Mouse (Mus musculus): Measurements from ENCODE around the gene Lenep. TPM values are rescaled to one million over a fixed set of nuclear protein-coding genes. Genes with fewer than 3 reads are reported as not detected.
"Not testable (repeated sequence)": the region's sequence is repeated elsewhere in the genome, so short reads cannot be mapped to it uniquely, and the experiment has no call there.

Lenep gene
- 1 to 10 TPM in 1 of 2 experiments, not detected in 1; 3.5 TPM for total RNA-seq (2021)
- long read RNA-seq, partial matches to known transcripts, result 0 of 3 reads
- long read RNA-seq, other reads (novel, unspliced or antisense), result 0 of 3 reads

DNA sequence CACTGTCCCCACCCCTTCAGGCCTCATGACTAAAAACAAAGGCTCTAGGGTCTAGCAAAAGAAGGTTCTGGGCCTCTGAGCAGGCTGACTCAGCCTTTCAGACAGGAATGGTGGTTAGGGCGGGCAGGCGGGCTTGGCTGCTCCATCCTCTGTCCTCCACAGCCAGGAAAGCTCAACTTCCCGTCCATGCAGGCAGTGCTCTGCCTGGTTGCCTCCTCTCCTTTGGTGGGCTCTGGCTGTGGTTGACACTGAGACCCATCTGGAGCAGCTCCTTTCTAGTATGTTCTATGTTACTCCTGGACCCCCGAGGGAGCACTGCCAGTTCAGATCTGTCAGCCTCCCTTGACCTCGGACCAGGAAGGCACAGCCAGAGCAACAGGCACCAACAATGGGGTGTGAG is at the start of gene Lenep:
TSS of gene Lenep (minus strand) at position 101 of the 400 bp plus-strand sequence.
- DNase-seq (ENCODE audit: low spot score in 2 of 2), result no peak

DNA sequence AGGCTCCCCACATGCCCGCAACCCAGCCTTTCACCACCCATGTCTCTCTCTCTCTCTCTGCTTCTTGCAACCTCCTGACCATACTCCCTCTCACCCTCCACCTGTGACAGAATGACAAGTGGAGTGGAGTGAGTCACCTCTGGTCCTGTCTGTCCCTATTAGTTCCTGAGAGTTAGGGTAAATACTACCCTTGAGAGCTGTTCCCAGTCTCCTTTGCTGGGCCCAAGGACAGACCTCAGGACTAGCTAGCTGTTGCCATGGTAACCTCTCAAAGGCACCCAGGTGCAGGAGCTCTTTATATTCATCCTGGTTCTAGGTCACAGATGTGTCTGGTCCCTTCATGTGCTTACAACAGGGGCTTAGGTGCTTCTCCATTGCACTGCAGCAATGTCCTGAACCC is 49.3 kb upstream of the Lenep start:
- DNase-seq (ENCODE audit: low spot score in 2 of 2), result no peak

DNA sequence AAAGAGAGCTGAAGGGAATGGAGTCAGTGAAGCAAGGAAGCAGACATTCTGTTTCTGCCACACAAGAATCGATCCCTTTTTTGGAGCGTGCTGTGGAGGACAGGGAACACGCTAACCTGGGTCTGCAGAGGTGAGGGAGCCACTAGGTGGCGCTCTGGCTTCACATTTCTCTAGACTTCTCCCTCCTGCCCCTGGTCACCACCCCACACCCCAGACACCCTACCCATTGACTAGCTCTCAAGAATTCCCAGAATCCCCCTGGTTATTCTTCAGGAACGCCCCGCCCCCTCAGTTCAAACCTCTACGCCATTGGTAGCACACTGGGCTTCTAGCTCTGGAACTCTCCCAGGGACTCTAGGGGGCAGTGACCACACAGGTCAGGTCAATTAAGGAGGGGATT is 46.9 kb upstream of the Lenep start:
- peak; percentile 66 to 77 for DNase-seq (ENCODE audit: low spot score in 2 of 2)

DNA sequence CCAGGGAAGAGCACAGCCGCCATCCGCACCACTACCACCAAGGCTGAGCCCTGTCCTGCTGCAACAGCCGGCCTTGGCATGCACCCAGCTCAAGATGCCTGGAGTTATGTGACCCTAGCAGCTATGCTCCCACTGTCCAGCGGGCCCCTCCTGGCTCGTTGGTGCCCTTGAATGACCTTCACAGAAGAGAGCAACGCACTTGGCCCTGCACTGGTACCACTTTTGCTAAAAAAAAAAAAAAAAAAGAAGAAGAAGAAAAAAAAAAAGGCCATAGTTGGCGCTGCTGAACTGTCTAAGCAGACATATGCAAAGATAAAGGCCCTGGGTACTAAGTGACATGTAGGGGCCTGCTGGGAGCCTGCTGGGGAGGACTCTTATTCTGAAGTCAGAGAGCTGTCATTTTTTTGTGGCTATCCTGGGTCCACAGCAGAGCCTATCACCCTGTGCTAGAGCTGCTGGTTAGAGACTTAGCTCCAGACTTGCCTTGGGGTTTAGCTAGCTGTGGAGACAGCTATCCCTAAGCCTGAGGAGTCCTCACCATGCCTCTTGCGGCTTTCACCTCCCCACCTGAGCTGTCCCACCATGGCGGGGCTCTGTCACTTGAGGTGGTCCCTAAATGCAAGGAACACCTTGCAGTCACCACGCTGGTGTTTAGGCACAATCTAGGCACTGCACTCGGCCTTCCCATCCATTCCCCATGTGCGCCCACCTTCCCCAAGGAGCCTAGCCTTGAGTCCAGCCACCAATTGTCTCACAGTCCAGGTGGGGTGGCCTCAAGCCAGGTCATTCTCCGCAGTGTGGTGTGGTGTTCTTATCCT is 46.3 kb upstream of the Lenep start:
- DNase-seq (ENCODE audit: low spot score in 2 of 2), result no peak

DNA sequence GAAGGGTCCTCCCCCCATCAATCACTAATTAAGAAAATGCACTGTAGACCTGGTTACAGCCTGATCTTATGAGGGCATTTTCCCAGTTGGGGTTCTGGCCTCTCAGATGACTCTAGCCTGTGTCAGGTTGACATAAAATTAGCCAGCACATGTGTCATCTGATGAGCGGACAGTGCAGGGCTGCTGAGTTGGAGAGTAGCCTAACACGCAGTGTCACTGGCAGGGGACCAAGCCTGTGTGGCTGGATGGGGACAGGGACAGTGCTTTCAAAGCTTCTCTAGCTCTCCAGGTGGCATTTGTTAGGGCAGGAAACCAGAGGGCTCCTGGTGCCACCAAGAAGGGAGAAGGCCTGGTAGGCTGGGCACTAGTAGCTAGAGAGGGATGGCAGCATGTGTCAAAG is 38.1 kb upstream of the Lenep start:
- DNase-seq (ENCODE audit: low spot score in 2 of 2), result no peak

DNA sequence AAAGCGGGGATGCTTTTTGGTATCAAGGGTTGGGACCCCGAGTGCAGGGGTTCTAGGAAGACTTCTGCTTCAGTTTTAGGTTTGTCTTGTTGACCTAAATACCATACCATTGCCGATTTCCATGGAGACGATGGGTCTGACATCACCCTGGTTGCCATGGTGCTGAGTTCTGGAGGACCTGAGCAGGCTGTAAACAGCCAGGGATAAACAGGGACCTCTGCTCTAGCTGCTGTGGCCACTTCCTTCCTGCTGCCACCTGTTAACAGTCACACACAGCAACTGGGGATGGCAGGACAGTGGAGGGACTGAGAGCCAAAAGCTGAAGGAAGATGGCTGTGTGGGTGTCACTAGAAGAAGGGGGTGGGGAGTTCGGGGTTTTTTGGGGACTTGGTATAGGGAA is 34.7 kb upstream of the Lenep start:
- DNase-seq (ENCODE audit: low spot score in 2 of 2), result peak in 1 of 2 experiments; percentile 34

DNA sequence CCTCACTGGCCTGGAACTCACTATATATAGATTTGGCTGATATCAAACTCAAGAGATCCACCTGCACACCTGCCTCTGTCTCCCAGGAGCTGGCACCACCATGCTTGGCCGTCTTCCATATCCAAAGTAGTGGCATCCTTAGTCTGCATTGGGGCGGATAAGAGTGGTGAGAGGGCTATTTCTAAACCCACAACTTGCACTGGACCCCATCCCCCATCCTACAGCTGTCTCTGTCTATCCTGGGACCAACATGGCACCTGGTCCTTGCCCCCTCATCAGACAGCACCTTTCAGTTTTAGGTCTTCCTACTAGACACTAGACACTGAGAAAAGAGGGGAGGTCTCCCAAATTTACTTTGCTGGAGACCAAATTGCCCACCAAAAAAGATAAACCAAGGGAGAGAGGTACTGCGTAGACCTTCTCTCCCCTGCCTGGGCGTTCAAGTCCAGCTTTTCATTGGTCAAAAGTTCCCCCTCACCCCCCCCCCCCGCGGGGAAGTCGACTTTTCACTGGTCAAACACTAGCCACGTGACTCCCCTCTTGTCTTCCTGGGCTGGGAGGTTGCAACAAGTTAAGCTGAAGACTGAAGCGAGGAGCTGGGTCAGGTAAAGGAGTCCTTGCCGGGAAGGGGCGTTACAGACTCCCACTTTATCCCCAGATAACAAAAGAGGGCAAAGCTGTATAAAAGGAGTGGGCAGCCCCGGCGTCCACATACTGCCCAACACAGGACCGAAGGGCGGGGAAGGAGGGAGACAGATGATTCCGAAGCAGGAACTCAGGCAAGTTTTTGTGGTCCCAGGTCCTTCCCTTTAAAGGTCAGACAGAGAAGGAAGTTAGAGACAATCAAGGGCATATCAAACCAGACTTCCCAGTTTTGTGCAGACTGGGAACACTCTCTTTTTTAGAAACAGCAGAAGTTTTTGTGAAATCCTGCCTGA is 33.9 kb upstream of the Lenep start, which contains the start of gene Pbxip1:
TSS of gene Pbxip1 (plus strand) at position 531 of the 938 bp plus-strand sequence.
- peak in 1 of 2 experiments; percentile 42 for DNase-seq (ENCODE audit: low spot score in 2 of 2)

DNA sequence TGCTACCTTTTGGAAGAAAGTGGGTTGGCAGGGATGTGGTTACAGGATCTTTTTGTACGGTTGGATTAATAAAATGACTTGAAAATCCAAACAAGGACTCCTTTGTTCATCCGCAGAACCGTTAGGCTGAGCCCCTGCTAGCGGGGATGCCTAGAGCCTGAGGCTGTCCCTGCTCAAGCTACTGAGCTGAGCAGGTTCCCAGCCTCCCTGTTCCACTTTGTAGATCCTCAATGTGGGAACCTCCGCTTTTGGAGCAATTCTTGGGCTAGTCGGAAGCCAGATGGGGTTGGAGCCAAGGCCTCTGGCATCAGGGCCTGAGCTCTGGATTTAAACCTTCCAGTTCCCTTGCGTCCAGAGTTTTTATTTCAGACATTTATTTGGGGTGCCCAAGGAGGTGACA is 32.4 kb upstream of the Lenep start:
- DNase-seq (ENCODE audit: low spot score in 2 of 2), result peak; percentile 32 to 50

DNA sequence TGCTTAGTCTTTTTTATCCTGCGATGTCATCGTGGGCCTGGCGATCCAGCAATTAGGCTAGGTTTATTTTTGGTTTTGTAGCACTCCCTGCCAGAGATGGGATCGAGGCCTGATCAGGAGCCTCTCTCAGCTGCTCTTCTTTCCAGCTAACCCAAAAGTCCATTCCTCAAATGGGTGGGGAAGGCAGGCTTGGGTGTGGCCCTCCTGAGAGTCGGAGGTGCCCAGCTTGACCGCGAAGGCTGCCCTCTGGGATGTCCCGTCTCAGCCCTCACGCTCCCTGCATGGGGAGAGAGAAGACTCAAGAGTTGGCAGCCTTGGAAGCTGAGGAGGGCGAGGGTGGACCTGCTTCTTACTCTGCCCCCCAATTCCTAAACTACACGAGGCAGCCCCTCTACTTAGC is 31.9 kb upstream of the Lenep start:
- DNase-seq (ENCODE audit: low spot score in 2 of 2), result no peak

DNA sequence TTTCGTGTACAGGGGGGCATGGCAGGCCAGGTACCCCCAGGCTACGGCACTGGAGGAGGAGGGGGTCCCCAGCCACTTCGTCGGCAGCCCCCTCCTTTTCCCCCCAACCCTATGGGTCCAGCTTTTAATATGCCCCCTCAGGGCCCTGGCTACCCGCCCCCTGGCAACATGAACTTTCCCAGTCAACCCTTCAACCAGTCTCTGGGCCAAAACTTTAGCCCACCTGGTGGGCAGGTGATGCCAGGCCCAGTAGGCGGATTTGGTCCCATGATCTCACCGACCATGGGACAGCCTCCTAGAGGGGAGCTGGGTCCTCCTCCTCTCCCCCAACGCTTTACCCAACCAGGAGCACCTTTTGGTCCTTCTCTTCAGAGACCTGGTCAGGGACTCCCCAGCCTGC is 30.0 kb upstream of the Lenep start:
- DNase-seq (ENCODE audit: low spot score in 2 of 2), result no peak

DNA sequence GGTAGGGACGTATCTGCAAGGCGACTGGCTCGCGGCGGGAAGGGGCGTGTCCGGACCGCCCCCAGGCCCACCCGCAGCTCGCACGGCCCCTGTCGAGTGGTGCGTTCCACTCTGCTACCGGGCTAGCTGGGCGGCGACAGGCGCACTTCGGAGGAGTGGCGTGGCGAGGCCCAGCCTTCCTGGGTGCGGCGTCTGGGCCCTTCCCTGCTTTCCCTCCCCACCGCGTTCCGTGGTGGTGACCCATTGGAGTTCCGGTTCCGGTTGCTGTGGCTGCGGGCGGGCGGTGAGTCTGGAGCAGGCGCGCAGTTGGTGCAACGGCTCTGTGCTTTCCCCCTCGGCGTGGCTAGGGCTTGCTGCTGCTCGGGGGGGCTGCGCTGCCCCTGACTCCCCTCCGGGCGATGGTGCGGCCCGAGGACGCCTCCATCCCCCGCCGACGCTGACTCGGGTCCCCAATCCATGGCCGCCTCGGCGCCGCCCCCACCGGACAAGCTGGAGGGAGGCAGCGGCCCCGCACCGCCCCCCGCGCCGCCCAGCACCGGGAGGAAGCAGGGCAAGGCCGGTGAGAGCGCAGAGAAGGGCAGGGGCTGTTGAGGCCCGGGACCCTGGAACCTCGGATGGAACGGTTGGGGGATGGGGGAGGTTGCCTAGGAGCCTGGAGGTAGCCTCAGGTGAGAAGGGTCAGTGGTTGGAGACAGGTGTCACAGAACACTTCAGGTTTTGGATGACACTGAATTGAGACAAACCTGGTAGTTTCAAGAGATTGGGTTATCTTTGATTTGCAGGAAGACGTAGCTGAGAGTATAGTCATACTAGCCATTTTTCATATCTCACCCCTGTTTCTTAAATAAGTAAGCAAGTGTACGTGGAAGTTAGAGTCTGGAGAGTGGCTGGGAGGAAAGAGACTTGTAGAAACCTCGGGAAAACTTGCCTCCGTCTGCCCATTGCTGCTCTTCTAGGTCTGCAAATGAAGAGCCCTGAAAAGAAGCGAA is 27.9 kb upstream of the Lenep start, which contains the start of gene Pygo2:
TSS of gene Pygo2 (plus strand) at position 44 of the 989 bp plus-strand sequence.
- DNase-seq (ENCODE audit: low spot score in 2 of 2), result peak; percentile 91 to 95

DNA sequence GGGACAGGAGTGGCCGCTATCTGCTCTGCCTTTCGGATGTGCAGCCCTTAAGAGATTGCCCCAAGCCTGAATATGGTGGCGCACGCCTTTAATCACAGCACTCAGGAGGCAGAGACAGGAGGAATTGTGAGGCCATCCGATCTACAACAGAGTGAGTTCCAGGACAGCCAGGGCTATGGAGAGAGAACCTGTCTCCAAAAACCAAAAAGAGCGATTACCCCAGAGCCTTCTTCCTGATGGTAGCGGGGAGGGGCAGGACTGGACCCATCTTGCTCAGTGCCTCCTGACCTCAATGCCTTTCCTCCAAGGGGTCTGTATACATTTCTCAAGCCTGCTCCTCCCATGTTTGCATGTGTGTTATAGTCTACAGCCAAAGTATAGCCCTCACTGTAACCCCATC is 26.4 kb upstream of the Lenep start:
- not testable (repeated sequence) for DNase-seq (ENCODE audit: low spot score in 2 of 2)

DNA sequence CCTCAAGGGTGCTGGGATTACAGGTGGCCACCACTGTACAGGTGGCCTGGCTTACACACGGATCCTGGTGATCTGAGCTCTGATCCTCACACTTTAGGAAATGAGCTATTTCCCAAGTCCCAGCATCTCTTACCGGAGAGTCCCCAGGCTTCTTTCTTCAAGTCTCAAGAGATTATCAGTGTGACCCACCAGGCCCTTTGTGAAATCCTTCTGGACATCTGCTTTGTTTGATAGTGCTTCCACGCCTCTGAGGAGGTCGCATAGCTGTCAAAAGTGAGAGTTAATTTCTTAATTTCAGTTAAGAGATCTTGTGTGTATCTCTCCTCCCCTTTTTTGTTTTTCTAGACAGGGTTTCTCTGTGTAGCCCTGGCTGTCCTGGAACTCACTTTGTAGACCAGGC is 23.3 kb upstream of the Lenep start:
- no peak for DNase-seq (ENCODE audit: low spot score in 2 of 2)

DNA sequence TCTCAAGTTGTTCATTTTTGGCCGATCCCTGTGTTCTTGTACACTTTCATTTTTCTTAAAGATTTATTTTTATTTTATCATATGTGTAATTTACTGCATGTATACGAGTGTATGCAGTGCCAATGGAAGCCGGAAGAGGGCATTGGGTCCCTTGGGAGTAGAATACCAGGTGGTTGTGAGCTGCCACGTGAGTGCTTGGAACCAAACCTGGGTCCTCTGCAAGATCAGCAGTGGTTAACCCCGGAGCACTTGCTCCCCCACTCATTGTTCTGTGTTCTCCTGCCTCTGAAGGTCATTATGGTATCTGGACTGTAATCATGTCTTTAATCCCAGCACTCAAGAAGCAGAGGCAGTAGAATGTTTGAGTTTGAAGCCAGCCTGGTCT is 22.5 kb upstream of the Lenep start:
- no peak for DNase-seq (ENCODE audit: low spot score in 2 of 2)

DNA sequence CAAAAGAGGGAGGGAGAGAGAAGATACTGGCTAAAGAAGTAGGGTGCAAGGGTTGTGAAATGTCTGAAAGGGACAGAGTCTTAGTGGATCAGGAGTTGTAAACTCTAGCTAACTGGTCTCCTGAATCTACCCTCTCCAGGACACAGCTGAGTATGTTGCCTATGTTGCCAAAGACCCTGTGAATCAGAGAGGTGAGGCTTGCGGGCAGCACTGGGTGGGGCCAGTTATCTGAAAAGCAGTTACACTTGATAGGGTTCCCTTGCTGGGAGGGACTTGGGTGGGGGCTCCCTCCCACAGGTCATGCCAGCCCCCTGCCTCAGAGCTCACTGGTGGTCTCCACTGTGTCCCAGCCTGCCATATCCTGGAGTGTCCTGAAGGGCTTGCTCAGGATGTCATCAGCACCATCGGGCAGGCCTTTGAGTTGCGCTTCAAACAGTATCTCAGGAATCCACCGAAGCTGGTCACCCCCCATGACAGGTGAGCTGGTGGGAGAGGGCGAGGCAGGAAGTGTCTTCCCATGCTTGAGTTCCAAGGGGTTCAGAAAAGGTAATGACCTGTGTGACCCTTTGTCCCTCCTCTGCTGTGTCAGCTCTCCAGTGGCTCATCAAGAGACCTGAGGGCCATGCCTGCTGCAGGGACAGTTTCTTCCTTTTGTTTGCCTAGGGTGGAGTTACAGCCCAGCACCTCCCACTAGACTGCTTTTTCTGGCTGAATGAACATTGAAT is 22.0 kb upstream of the Lenep start:
- DNase-seq (ENCODE audit: low spot score in 2 of 2), result no peak

DNA sequence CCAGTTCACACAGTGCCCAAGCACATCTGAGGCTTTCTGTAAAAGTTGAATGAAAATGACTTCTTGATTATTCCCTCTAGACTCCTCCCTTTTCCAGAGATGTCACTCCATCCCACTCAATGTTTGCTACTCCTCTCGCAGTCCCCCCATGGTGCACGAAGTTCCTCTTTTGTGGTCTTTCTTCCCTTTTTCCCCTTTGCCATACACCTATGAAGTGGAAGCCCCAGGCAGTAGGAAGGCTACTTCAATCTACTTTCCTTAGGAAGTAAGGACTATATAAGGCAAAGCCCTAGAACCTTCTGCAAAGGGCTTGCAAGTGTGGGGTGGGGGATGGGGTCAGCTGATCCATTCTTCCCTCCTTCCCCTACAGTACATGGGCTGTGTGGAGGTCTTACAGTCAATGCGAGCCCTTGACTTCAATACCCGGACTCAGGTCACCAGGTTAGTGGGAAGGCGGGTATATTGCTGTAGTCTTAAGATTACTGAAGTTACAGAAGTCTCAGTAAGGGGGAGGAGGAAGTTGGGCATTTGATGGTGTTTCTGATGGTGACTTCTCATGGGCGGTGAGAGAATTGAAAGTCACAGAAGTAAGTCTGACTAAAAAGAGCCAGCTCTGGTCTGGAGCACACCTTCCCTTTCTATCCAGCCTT is 20.1 kb upstream of the Lenep start:
- DNase-seq (ENCODE audit: low spot score in 2 of 2), result no peak

DNA sequence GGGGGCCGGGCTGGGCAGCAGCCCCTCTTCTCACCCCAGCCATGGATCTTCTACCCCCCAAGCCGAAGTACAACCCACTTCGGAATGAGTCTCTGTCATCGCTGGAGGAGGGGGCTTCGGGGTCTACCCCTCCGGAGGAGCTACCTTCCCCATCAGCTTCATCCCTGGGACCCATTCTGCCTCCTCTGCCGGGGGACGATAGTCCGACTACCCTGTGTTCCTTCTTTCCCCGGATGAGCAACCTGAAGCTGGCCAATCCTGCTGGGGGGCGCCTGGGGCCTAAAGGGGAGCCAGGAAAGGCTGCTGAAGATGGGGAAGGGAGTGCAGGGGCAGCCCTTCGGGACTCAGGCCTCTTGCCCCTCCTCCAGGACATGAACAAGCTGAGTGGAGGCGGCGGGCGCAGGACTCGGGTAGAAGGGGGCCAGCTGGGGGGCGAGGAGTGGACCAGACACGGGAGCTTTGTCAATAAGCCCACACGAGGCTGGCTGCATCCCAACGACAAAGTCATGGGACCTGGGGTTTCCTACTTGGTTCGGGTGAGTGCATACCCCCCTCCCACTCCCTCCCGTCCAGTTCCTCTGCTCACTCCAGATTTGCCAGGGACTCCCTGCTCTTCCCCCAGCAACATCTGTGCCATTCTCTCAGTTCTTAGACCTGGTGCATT is 19.3 kb upstream of the Lenep start:
- peak in 1 of 2 experiments; percentile 27 for DNase-seq (ENCODE audit: low spot score in 2 of 2)

DNA sequence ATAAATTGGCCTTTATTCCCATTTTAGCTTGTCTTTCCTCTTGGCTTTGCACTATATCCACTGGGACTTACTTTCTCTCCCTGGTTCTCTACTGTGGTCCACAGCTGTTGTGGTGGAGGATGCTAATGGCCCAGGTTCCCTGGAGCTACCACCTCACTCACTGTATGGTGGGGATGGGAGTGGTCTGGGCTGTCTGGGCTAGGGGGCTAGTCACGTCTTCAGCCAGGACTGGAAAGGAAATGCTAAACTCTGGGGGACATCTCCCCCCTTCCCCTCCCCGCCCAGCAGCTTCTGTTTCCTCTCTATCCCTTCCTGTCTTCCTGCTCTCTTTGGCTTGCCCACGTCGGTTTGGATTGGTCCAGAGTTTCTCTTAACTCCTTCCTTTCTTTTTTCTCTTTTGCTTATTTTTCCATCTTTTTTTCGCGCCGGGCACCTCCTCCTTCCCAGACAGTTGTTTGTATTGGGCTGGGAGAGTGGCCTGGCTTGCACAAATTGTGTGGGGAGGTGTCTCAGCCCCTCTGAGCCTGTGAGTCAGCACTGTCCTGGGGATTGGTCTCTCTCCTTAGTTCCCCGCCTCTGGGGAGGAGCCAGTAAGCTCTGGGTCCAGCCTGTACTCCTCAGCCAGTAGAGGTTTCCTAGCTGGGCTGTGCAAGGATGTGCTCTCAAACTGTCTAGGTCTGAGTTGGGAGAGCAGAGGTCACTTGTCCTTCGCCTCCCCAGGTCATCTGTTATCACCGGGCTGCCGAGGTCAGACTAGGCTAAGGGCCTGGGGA is 18.6 kb upstream of the Lenep start:
- peak; percentile 51 to 73 for DNase-seq (ENCODE audit: low spot score in 2 of 2)
